Mouse (Mus musculus) heart, postnatal 0 days (tissue): Measurements from ENCODE around the gene Tet1. TPM values are rescaled to one million over a fixed set of nuclear protein-coding genes. Genes with fewer than 3 reads are reported as not detected.

ENCODE experiments used
- ATAC-seq: fragments of 200-750 bp; cut with Nextera tagmentation; 2 replicates; pipeline ENCODE4 v1.8.0; 2017; ENCODE audit warnings: low read depth, moderate number of reproducible peaks, moderate library complexity; ENCODE audit not compliant: insufficient read depth
- DNase-seq: peaks from one replicate; pipeline ENCODE4 v3.0.0-alpha.2; 2016; ENCODE audit warnings: low spot score
- H3K27ac ChIP-seq: fragments of 300-500 bp; sonication (generic); 2 replicates; pipeline ENCODE4 v1.5.1; 2014; ENCODE audit warnings: low read depth, mild to moderate bottlenecking
- H3K27me3 ChIP-seq: fragments of 300-500 bp; sonication (generic); 2 replicates; pipeline ENCODE4 v1.6.1; 2014; ENCODE audit warnings: low read length, mixed read lengths; ENCODE audit not compliant: control insufficient read depth, insufficient read depth
- H3K36me3 ChIP-seq: fragments of 300-500 bp; sonication (generic); replicated peaks from 2 replicates; pipeline ENCODE4 v1.6.1; 2014; ENCODE audit warnings: low read length, mixed read lengths; ENCODE audit not compliant: control insufficient read depth, insufficient read depth
- H3K4me1 ChIP-seq: fragments of 300-500 bp; sonication (generic); 2 replicates; pipeline ENCODE4 v1.6.1; 2014; ENCODE audit warnings: antibody characterized with exemption; ENCODE audit not compliant: control insufficient read depth, insufficient read depth
- H3K4me2 ChIP-seq: fragments of 300-500 bp; sonication (generic); 2 replicates; pipeline ENCODE4 v1.6.1; 2014; ENCODE audit warnings: low read depth, mild to moderate bottlenecking, low read length, moderate library complexity
- H3K4me3 ChIP-seq: fragments of 300-500 bp; sonication (generic); 2 replicates; pipeline ENCODE4 v1.5.1; 2014; ENCODE audit warnings: low read depth, low read length
- H3K9ac ChIP-seq: fragments of 300-500 bp; sonication (generic); replicated peaks from 2 replicates; pipeline ENCODE4 v1.6.1; 2014; ENCODE audit warnings: low read depth, low read length, mixed read lengths
- H3K9me3 ChIP-seq: fragments of 300-500 bp; sonication (generic); replicated peaks from 2 replicates; pipeline ENCODE4 v1.6.1; 2016; ENCODE audit warnings: low read length; ENCODE audit not compliant: control insufficient read depth
- CTCF ChIP-seq: IDR thresholded peaks from 2 replicates; pipeline ENCODE4 v1.5.1; 2016; ENCODE audit warnings: antibody characterized with exemption, control low read depth, low read depth
- EP300 ChIP-seq: IDR thresholded peaks from 2 replicates; pipeline ENCODE4 v1.6.1; 2016; ENCODE audit warnings: antibody characterized with exemption, low read depth
- WGBS: fragments of 180-500 bp; shearing (Covaris S2); extraction: QIAGEN DNeasy Blood & Tissue Kit; methylation state at CpG from one replicate; pipeline ENCODE4 v1.1.7; 2014; 5-methylcytosine and 5-hydroxymethylcytosine counted together
- polyA plus RNA-seq: library from polyadenylated mRNA; unstranded; fragments of >200 nt; fragmentation: Nextera tagmentation; extraction: Ambion mirVana; gene quantifications from 2 replicates; pipeline ENCODE4 v1.2.1, GENCODE M21; 2015
- total RNA-seq: library from RNA; depleted of rRNA; stranded (reverse); fragments of >200 nt; gene quantifications from 2 replicates; pipeline ENCODE4 v1.2.3, GENCODE M21; 2014; ENCODE audit warnings: low replicate concordance

Gene Tet1
- total and polyA plus RNA-seq, 2 experiments from 2014 or later, result 17.3 to 19.9 TPM

DNA sequence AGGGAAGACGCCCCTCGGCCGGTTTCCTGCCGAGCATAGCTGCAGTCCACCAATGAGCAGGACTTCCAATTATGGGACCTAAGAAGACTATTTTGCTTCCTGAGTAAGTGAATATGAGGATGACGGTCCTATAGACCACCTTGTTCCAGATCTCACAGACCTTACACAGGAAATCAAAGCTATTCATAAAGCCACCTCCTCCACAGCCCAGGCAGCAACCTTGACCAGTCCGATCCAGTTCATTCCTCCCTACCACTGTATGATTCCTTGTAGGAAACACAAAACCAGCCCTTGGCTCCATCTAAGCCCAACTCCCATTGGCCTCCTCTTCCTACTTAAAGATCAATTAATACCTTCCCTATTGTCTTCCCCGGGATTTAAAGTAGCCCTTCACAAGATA is 2.5 kb downstream of the Tet1 start:
- no peak overlapping the region for H3K4me2 ChIP-seq
- 72% methylated on average over 7 of the region's 7 CpGs for WGBS

DNA sequence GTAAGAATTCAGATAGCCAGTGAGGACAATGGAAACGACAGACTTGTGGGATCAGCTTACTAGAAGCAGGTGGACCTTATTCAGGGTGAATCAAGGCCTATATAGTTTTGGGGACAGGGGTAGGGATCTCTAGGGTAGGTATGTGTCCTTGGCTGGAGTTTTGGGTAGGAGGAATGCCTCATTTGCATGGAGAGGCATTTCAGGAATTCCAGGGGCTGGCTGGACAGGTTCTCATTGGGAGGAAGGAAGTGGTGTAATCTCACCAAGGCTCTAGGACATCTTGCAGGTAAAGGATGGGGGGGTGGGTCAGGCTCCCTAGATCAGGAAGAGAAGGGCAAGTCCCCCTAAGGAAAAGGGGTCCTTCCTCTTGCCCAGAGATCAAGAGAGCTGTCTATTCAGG is 6.0 kb downstream of the Tet1 start:
- Histone ChIP-seq H3K36me3 (no peaks in the 10 kb centered on the region), H3K4me2 (no peak overlapping the region), H3K27me3 (no peaks in the 10 kb centered on the region), H3K9me3 (no peaks in the 10 kb centered on the region), H3K27ac (no peak overlapping the region), H3K4me3 (no peak overlapping the region), H3K4me1 (no peaks in the 10 kb centered on the region), H3K9ac (no peak overlapping the region)
- DNase-seq (no peak), ATAC-seq (no peak)
- 29% methylated on average over 1 of the region's 1 CpGs for WGBS
- TF ChIP-seq EP300, result no peak
- no peak for TF ChIP-seq CTCF

More for the DNA sequence above, 2.5 kb downstream of the Tet1 start:
- no peaks in the 10 kb centered on the region for H3K4me1 ChIP-seq
- no peaks in the 10 kb centered on the region for H3K36me3 ChIP-seq
- TF ChIP-seq CTCF (no peak), EP300 (no peak)
- no peak for DNase-seq
- no peak overlapping the region for H3K4me3 ChIP-seq
- no peak overlapping the region for H3K27ac ChIP-seq
- H3K9ac ChIP-seq, result no peak overlapping the region
- H3K9me3 ChIP-seq, result no peaks in the 10 kb centered on the region
- no peak for ATAC-seq
- no peaks in the 10 kb centered on the region for H3K27me3 ChIP-seq

DNA sequence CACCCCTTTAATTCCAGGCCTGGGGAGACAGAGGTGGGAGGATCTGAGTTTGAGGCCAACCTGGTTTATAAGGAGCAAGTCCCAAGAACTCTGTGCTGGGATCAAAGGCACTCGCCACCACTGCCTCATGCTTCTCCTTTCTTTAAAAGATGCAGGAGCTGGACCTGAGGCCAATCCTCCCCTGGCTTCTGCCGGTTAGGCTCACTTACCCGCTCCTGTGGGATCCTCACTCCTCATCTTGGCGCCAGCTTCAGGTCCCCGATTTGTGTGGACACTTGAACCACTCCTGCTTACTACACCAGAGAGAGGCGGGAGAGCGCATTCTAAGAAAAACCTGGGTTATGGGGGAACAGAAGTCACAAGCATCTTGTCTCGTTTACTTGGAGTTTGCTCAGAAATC is 7.0 kb downstream of the Tet1 start:
- H3K27me3 ChIP-seq, result no peaks in the 10 kb centered on the region
- no peak for TF ChIP-seq EP300
- TF ChIP-seq CTCF, result no peak
- ATAC-seq (no peak), DNase-seq (no peak)
- H3K9me3 ChIP-seq, result no peaks in the 10 kb centered on the region
- no peak overlapping the region for H3K4me2 ChIP-seq
- H3K36me3 ChIP-seq, result no peaks in the 10 kb centered on the region
- no peaks in the 10 kb centered on the region for H3K4me1 ChIP-seq
- H3K9ac ChIP-seq, result no peak overlapping the region
- 42% methylated on average over 8 of the region's 8 CpGs for WGBS
- no peak overlapping the region for H3K4me3 ChIP-seq
- no peak overlapping the region for H3K27ac ChIP-seq

DNA sequence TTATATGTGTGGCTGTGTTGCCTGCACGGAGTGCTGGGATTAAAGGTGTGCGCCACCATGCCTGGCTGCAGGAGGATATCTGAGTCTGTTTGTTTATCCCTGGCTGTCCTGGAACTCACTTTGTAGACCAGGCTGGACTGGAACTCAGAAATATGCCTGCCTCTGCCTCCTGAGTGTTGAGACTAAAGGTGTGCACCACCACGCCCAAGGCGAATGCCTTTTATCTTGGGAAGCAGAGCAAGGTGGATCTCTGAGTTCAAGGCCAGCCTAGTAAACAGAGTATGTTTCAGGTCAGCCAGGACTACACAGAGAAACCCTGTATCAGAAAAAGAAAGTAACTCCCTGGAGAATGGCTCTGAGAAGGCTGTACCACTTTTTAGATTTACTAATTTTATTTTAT is 8.7 kb downstream of the Tet1 start:
- H3K9me3 ChIP-seq, result no peaks in the 10 kb centered on the region
- no peak overlapping the region for H3K4me2 ChIP-seq
- TF ChIP-seq EP300 (no peak), CTCF (no peak)
- H3K4me3 ChIP-seq, result no peak overlapping the region
- no peak overlapping the region for H3K9ac ChIP-seq
- H3K27me3 ChIP-seq, result no peaks in the 10 kb centered on the region
- no peak overlapping the region for H3K27ac ChIP-seq
- DNase-seq (no peak), ATAC-seq (no peak)
- 91% methylated on average over 4 of the region's 4 CpGs for WGBS
- H3K4me1 ChIP-seq, result no peaks in the 10 kb centered on the region
- no peaks in the 10 kb centered on the region for H3K36me3 ChIP-seq

DNA sequence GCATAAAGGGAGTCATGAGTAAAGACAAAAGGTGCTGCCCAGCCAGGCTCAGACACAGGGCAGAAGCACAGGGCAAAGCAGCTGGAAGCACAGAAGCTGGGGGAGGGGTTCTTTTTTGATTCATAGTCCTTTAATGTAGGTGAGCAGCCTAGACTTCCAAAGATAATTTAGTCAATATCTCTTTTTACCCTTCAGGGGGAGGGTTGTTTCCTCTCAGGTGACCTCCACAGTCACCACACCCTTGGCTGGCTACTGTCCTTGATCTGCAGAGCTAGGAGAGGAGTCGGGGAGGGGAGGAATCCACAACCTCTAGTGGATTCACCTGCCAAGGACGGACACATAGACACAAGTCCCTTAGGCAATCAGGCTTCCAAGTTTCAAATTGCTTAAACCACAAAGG is 10.7 kb downstream of the Tet1 start:
- no peaks in the 10 kb centered on the region for H3K36me3 ChIP-seq
- no peak for ATAC-seq
- H3K9ac ChIP-seq, result no peak overlapping the region
- no peaks in the 10 kb centered on the region for H3K4me1 ChIP-seq
- H3K27ac ChIP-seq, result no peak overlapping the region
- no peaks in the 10 kb centered on the region for H3K9me3 ChIP-seq
- no peaks in the 10 kb centered on the region for H3K27me3 ChIP-seq
- 81% methylated on average over 2 of the region's 2 CpGs for WGBS
- no peak for TF ChIP-seq EP300
- TF ChIP-seq CTCF, result no peak
- H3K4me2 ChIP-seq, result no peak overlapping the region
- no peak overlapping the region for H3K4me3 ChIP-seq
- no peak for DNase-seq

DNA sequence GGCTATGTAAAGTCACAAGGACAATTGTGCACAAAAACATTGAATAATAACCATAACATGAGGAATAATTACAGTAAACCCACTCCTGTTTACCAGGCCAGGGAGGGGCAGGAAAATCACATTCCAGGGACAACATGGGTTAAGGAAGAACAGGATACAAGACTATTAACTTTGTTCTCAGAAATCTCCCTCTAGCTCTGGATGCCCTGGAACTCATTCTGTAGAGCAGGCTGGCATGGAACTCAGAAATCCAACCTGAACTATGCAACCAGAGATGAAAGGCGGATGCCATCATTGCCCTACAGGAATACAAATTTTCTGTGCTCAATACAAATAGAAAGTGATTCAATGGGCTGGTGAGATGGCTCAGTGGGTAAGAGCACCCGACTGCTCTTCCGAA is 11.4 kb downstream of the Tet1 start:
- TF ChIP-seq EP300, result no peak
- no peak for TF ChIP-seq CTCF
- ATAC-seq (no peak), DNase-seq (no peak)
- H3K27me3 ChIP-seq, result no peaks in the 10 kb centered on the region
- 90% methylated on average over 3 of the region's 3 CpGs for WGBS
- no peak overlapping the region for H3K4me3 ChIP-seq
- no peak overlapping the region for H3K4me2 ChIP-seq
- no peak overlapping the region for H3K27ac ChIP-seq
- no peaks in the 10 kb centered on the region for H3K36me3 ChIP-seq
- no peak overlapping the region for H3K9ac ChIP-seq
- no peaks in the 10 kb centered on the region for H3K9me3 ChIP-seq
- H3K4me1 ChIP-seq, result no peaks in the 10 kb centered on the region
